Mouse (Mus musculus) thymus, adult 2 months (tissue): Measurements from ENCODE around the gene Slc39a11. TPM values are rescaled to one million over a fixed set of nuclear protein-coding genes. Genes with fewer than 3 reads are reported as not detected.

Source experiments
- DNase-seq: peaks from one replicate; pipeline ENCODE4 v3.0.0; 2021
- H3K27ac ChIP-seq: fragments of 200-500 bp; 2 replicates; pipeline ENCODE4 v1.5.1; 2012; ENCODE audit warnings: low read length, control low read depth; ENCODE audit not compliant: control insufficient read depth, insufficient read depth
- H3K27me3 ChIP-seq: fragments of 200-500 bp; 2 replicates; pipeline ENCODE4 v1.6.1; 2012; ENCODE audit warnings: mild to moderate bottlenecking, low read length, moderate library complexity, mixed read lengths; ENCODE audit not compliant: control insufficient read depth, insufficient read depth
- H3K36me3 ChIP-seq: fragments of 200-500 bp; 2 replicates; pipeline ENCODE4 v1.6.1; 2012; ENCODE audit warnings: mild to moderate bottlenecking, low read length, moderate library complexity; ENCODE audit not compliant: control insufficient read depth, insufficient read depth
- H3K4me1 ChIP-seq: fragments of 200-500 bp; replicated peaks from 2 replicates; pipeline ENCODE4 v1.6.1; 2012; ENCODE audit warnings: low read length; ENCODE audit not compliant: control insufficient read depth, insufficient read depth
- H3K4me3 ChIP-seq: fragments of 200-500 bp; 2 replicates; pipeline ENCODE4 v1.5.1; 2012; ENCODE audit warnings: mild to moderate bottlenecking, low read length, control low read depth, moderate library complexity; ENCODE audit not compliant: control insufficient read depth, insufficient read depth
- CTCF ChIP-seq: fragments of 200-500 bp; IDR thresholded peaks from 2 replicates; pipeline ENCODE4 v1.5.1; 2012; ENCODE audit warnings: mild to moderate bottlenecking, control low read depth, low read length, moderate library complexity, borderline replicate concordance; ENCODE audit not compliant: control insufficient read depth, poor library complexity, insufficient read depth; ENCODE audit errors: extremely low read depth
- POLR2A ChIP-seq: fragments of 200-500 bp; IDR thresholded peaks from 2 replicates; pipeline ENCODE4 v1.6.1; 2012; ENCODE audit warnings: mild to moderate bottlenecking, low read length, control low read depth, moderate library complexity; ENCODE audit not compliant: control insufficient read depth, poor library complexity, insufficient read depth; ENCODE audit errors: extremely low read depth
- WGBS: fragments of 180-500 bp; shearing (Covaris S2); methylation state at CpG from one replicate; pipeline ENCODE4 v1.1.7; 2018; 5-methylcytosine and 5-hydroxymethylcytosine counted together
- polyA plus RNA-seq: library from polyadenylated mRNA; depleted of rRNA; stranded (reverse); fragments of >200 nt; gene quantifications from 2 replicates; pipeline ENCODE4 v1.2.3, GENCODE M21; 2012; rRNA removed

Slc39a11 gene
- polyA plus RNA-seq, 1 experiment: 18.0 TPM

- 66% methylated on average over 19 of the region's 19 CpGs for WGBS
- DNase-seq: no peak
- Histone ChIP-seq H3K27ac (no peak overlapping the region), H3K36me3 (no peaks in the 10 kb centered on the region), H3K4me1 (peaks cover 16% of the 10 kb centered on the region), H3K27me3 (peaks cover under 1% of the 10 kb centered on the region; the same call in 1 of the 2 replicates), H3K4me3 (no peak overlapping the region)
- no peak for TF ChIP-seq CTCF
- no peak for TF ChIP-seq POLR2A
Observed at GRCm38 (mm10) chr11:113196234-113197007, 453.5 kb downstream of the Slc39a11 start.

Other genes with a start within 250 kb of the Slc39a11 start
- 4.9 and 6.7 TPM in 2 replicates for gene Sstr2, start 30.7 kb downstream of the Slc39a11 start, polyA plus RNA-seq
- 66.4 and 67.4 TPM in 2 replicates for gene Cog1, start 910 bp downstream of the Slc39a11 start, polyA plus RNA-seq
- 44.7 and 51.6 TPM in 2 replicates for gene Fam104a, start 34.1 kb upstream of the Slc39a11 start, polyA plus RNA-seq
- gene D11Wsu47e, start 34.3 kb upstream of the Slc39a11 start, polyA plus RNA-seq: 13.6 TPM in 2 replicates
- 0.84 and 1.4 TPM in 2 replicates for gene Cpsf4l, start 59.9 kb upstream of the Slc39a11 start, polyA plus RNA-seq
- 28.7 and 32.8 TPM in 2 replicates for gene Cdc42ep4, start 101.8 kb upstream of the Slc39a11 start, polyA plus RNA-seq